In genomic region chr4:152291562-152291961, GRCm38 (mm10) we compare ENCODE assay signal across 10 mouse cellular contexts. TPM values are rescaled to one million over a fixed set of nuclear protein-coding genes. Genes with fewer than 3 reads are reported as not detected.
DNase-seq lines count a peak whose midpoint lies in the region; ATAC-seq and TF ChIP-seq lines count a peak whose summit lies in the region.
"Had no signal": no experiment of that assay in that cellular context is flagged by ENCODE, and none has a peak within 500 bp of the region (broad histone marks: within the 10 kb centered on the region; RNA-seq: fewer than 3 reads in every experiment).

Gene Hes3, minus strand, starts transcription at chr4:152291662.

- H3K27me3 ChIP-seq in forebrain, embryonic 14.5 days (replicated peaks; ENCODE audit: control insufficient read depth, insufficient read depth, low read length) = peaks cover 74% of the 10 kb centered on the region
- peaks cover 88% of the 10 kb centered on the region for H3K27me3 ChIP-seq in limb, embryonic 13.5 days
- H3K27me3 ChIP-seq in stomach, embryonic 15.5 days (replicated peaks) = peaks cover 67% of the 10 kb centered on the region

- no peak for ATAC-seq in forebrain, embryonic 14.5 days
- ATAC-seq in limb, embryonic 13.5 days (ENCODE audit: low FRiP score, low read depth) = no peak
- ATAC-seq in stomach, embryonic 15.5 days (ENCODE audit: insufficient read depth, low FRiP score, low read depth) = no peak

- H3K36me3 ChIP-seq in forebrain, embryonic 14.5 days (ENCODE audit: control insufficient read depth, insufficient read depth, low read length) = no peaks in the 10 kb centered on the region
- no peaks in the 10 kb centered on the region for H3K36me3 ChIP-seq in limb, embryonic 13.5 days
- no peaks in the 10 kb centered on the region for H3K36me3 ChIP-seq in stomach, embryonic 15.5 days

- H3K27ac ChIP-seq in left cerebral cortex, adult 2 months = no peak within 1 kb of the TSS
- no peak within 1 kb of the TSS for H3K27ac ChIP-seq in forebrain, embryonic 14.5 days (ENCODE audit: low read depth, low read length)
- no peak within 1 kb of the TSS for H3K27ac ChIP-seq in limb, embryonic 13.5 days
- H3K27ac ChIP-seq in stomach, embryonic 15.5 days = no peak within 1 kb of the TSS

- DNase-seq in left cerebral cortex, adult 2 months (ENCODE audit: extremely low spot score in 1 of 2, low spot score in 2 of 2) = no peak
- DNase-seq in left cerebral cortex, postnatal 36 days (ENCODE audit: low spot score in 2 of 2) = no peak
- DNase-seq in forebrain, embryonic 14.5 days (ENCODE audit: low spot score) = no peak
- DNase-seq in MN1 (ENCODE audit: low spot score) = no peak
- DNase-seq in right cerebral cortex, adult 18-20 months = no peak
- no peak for DNase-seq in layer of hippocampus, postnatal 36 days

- TF ChIP-seq CTCF in left cerebral cortex, adult 2 months (IDR thresholded peaks at IDR 0.05) = no peak

- WGBS in forebrain, embryonic 14.5 days = 16% methylated on average over 6 of the region's 6 CpGs
- 24% methylated on average over 6 of the region's 6 CpGs for WGBS in limb, embryonic 13.5 days
- 33% methylated on average over 6 of the region's 6 CpGs for WGBS in stomach, embryonic 15.5 days

- peaks cover 23% of the 10 kb centered on the region for H3K4me1 ChIP-seq in forebrain, embryonic 14.5 days (ENCODE audit: control insufficient read depth, insufficient read depth, low read length)
- peaks cover 17% of the 10 kb centered on the region for H3K4me1 ChIP-seq in limb, embryonic 13.5 days
- peaks cover 15% of the 10 kb centered on the region for H3K4me1 ChIP-seq in stomach, embryonic 15.5 days

- H3K4me2 ChIP-seq in forebrain, embryonic 14.5 days (ENCODE audit: low read length) = peak within 1 kb of the TSS; percentile 61
- peak within 1 kb of the TSS; percentile 64 for H3K4me2 ChIP-seq in limb, embryonic 13.5 days (replicated peaks)
- peak within 1 kb of the TSS; percentile 50 for H3K4me2 ChIP-seq in stomach, embryonic 15.5 days

- peak within 1 kb of the TSS; percentile 8; the same call in 1 of the 2 replicates for H3K4me3 ChIP-seq in left cerebral cortex, adult 2 months
- peak within 1 kb of the TSS; percentile 27 for H3K4me3 ChIP-seq in forebrain, embryonic 14.5 days (ENCODE audit: low read depth, low read length)
- peak within 1 kb of the TSS; percentile 37 for H3K4me3 ChIP-seq in limb, embryonic 13.5 days
- peak within 1 kb of the TSS; percentile 22 for H3K4me3 ChIP-seq in stomach, embryonic 15.5 days (replicated peaks)
- H3K4me3 ChIP-seq: erythroblast, embryonic 14.5 days had no signal

- H3K9ac ChIP-seq in forebrain, embryonic 14.5 days (ENCODE audit: low read length) = peak within 1 kb of the TSS; percentile 55
- H3K9ac ChIP-seq in limb, embryonic 13.5 days = peak within 1 kb of the TSS; percentile 43
- H3K9ac ChIP-seq in stomach, embryonic 15.5 days = no peak within 1 kb of the TSS

- intact Hi-C loops in left cerebral cortex, adult 2 months (cut with DNase I) = no loop called here
- intact Hi-C loops in left cerebral cortex, postnatal 36 days (cut with DNase I) = no loop called here

- H3K9me3 ChIP-seq in forebrain, embryonic 14.5 days (replicated peaks; ENCODE audit: control insufficient read depth, low read length) = no peaks in the 10 kb centered on the region
- no peaks in the 10 kb centered on the region for H3K9me3 ChIP-seq in limb, embryonic 13.5 days
- no peaks in the 10 kb centered on the region for H3K9me3 ChIP-seq in stomach, embryonic 15.5 days

RNA-seq across cellular contexts. Expression of gene Hes3, which starts in this region (rescaled TPM):
- total RNA-seq in left cerebral cortex, adult 2 months (2021) = under 1 TPM; 0.30 to 0.32 TPM
- total RNA-seq in left cerebral cortex, postnatal 36 days (2021) = under 1 TPM in 1 of 2 experiments, not detected in 1; 0.35 TPM
- polyA plus RNA-seq in forebrain, embryonic 14.5 days (2014; fragmentation: Nextera tagmentation; extraction: Ambion mirVana) = not detected in 2 replicates
- not detected in 2 replicates for polyA plus RNA-seq in limb, embryonic 13.5 days (2015; fragmentation: Nextera tagmentation; extraction: Ambion mirVana)
- polyA plus RNA-seq in stomach, embryonic 15.5 days (2015; fragmentation: Nextera tagmentation; extraction: Ambion mirVana) = 0.09 TPM in 1 of 2 replicates, not detected in the other
- not detected for total RNA-seq in layer of hippocampus, postnatal 36 days (2021)
- total RNA-seq: hematopoietic stem cell, adult 5-6 weeks had no signal
- polyA plus RNA-seq: erythroblast, embryonic 14.5 days had no signal
